In the genomic region with DNA sequence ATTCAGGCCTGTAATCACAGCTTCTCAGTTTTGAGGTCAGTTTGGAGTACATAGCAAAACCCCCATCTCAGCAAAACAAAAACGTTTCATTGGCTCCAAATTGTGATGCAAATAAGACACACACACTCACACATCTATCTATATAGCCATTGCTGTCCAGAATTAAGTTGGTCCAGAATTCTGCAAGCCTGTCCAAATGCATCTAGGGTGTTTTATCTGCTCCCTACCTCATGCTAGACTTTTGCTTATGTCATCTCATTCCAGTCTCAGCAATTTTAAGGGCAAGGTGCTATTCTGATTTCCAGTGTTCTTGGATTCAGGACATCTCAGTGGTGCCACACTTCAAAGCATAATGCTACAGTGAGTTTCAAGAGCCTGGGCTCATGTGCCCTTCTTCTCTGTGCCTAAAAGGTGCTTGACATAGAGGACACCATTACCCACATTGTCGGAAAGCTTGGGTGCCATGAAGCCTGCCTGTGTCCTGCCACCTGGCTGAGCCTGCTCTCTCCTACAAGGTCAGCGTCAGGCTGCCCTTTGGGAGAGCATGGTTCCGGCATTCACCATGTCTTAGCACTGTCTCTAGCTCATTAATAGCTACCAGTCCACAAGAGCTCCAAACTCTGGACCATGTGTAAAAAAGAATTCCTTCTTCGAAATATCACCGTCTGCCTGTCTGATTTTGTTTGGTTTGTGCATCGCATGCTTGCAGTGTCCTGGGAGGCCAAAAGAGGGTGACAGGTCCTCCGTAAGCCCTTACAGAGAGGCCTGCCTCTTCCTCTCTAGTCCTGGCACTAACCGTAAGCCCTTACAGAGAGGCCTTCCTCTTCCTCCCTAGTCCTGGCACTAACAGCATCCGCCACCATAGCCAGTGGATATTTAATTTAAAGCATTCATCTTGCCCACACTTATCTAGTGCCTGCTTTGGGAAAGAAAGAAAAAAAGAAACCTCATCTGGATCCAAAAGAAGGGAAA, we compare ENCODE assay signal across 8 mouse cellular contexts. TPM values are rescaled to one million over a fixed set of nuclear protein-coding genes. Genes with fewer than 3 reads are reported as not detected.
DNase-seq lines count a peak whose midpoint lies in the region; ATAC-seq and TF ChIP-seq lines count a peak whose summit lies in the region.

No protein-coding gene starts in this region.

- H3K27ac ChIP-seq in layer of hippocampus, adult 2 months = peak overlapping the region; percentile 99
- H3K27ac ChIP-seq in embryonic facial prominence, embryonic 15.5 days (replicated peaks) = peak overlapping the region; percentile 100
- H3K27ac ChIP-seq in intestine, embryonic 16.5 days (ENCODE audit: low read length) = peak overlapping the region; percentile 100
- peak overlapping the region; percentile 99 for H3K27ac ChIP-seq in neural tube, embryonic 11.5 days (ENCODE audit: low read depth, low read length)

- peak overlapping the region; percentile 58 for H3K4me2 ChIP-seq in embryonic facial prominence, embryonic 15.5 days (replicated peaks)
- H3K4me2 ChIP-seq in intestine, embryonic 16.5 days (ENCODE audit: low read depth, low read length) = peak overlapping the region; percentile 76; the same call in 1 of the 2 replicates
- H3K4me2 ChIP-seq in neural tube, embryonic 11.5 days (ENCODE audit: low read depth) = peak overlapping the region; percentile 88; the same call in 1 of the 2 replicates

- no peak for ATAC-seq in embryonic facial prominence, embryonic 15.5 days (ENCODE audit: insufficient number of reproducible peaks, low FRiP score, low TSS enrichment, low read depth)
- ATAC-seq in intestine, embryonic 16.5 days = no peak
- no peak for ATAC-seq in neural tube, embryonic 11.5 days (ENCODE audit: insufficient read depth, low FRiP score, low TSS enrichment)

- no peak overlapping the region; the same call in 1 of the 2 replicates for H3K4me3 ChIP-seq in layer of hippocampus, adult 2 months
- 0 out of 2 replicates have a peak overlapping the region, but pooled peaks have one; percentile 75 for H3K4me3 ChIP-seq in embryonic facial prominence, embryonic 15.5 days (replicated peaks)
- no peak overlapping the region; the same call in 1 of the 2 replicates for H3K4me3 ChIP-seq in intestine, embryonic 16.5 days (ENCODE audit: low read length)
- no peak overlapping the region for H3K4me3 ChIP-seq in neural tube, embryonic 11.5 days (ENCODE audit: low read depth, low read length)

- 75% methylated on average over 10 of the region's 10 CpGs for WGBS in embryonic facial prominence, embryonic 15.5 days
- WGBS in intestine, embryonic 16.5 days = 82% methylated on average over 10 of the region's 10 CpGs
- WGBS in neural tube, embryonic 11.5 days = 84% methylated on average over 10 of the region's 10 CpGs

- H3K4me1 ChIP-seq in embryonic facial prominence, embryonic 15.5 days = peaks cover 50% of the 10 kb centered on the region
- peaks cover 37% of the 10 kb centered on the region for H3K4me1 ChIP-seq in intestine, embryonic 16.5 days (ENCODE audit: control insufficient read depth, insufficient read depth, low read length)
- H3K4me1 ChIP-seq in neural tube, embryonic 11.5 days (ENCODE audit: control insufficient read depth, insufficient read depth, low read length) = peaks cover 41% of the 10 kb centered on the region

- H3K9ac ChIP-seq in embryonic facial prominence, embryonic 15.5 days = no peak overlapping the region
- peak overlapping the region; percentile 82; the same call in 1 of the 2 replicates for H3K9ac ChIP-seq in intestine, embryonic 16.5 days (ENCODE audit: low read depth, low read length)
- peak overlapping the region; percentile 69 for H3K9ac ChIP-seq in neural tube, embryonic 11.5 days (ENCODE audit: low read length)

- DNase-seq in layer of hippocampus, adult 2 months (ENCODE audit: low spot score in 2 of 2) = no peak
- DNase-seq in layer of hippocampus, postnatal 25 days (ENCODE audit: extremely low spot score in 1 of 2, low spot score in 1 of 2) = no peak
- DNase-seq in neural tube, embryonic 11.5 days (ENCODE audit: low spot score) = no peak
- no peak for DNase-seq in layer of hippocampus, postnatal 14 days (ENCODE audit: low spot score in 2 of 2)
- DNase-seq in adipocyte (ENCODE audit: low spot score) = no peak
- no peak for DNase-seq in kidney, postnatal 25 days

- no peaks in the 10 kb centered on the region for H3K9me3 ChIP-seq in embryonic facial prominence, embryonic 15.5 days (replicated peaks)
- H3K9me3 ChIP-seq in intestine, embryonic 16.5 days (ENCODE audit: control insufficient read depth, low read length) = no peaks in the 10 kb centered on the region
- no peaks in the 10 kb centered on the region for H3K9me3 ChIP-seq in neural tube, embryonic 11.5 days (ENCODE audit: control insufficient read depth, low read length)

- peaks cover 6% of the 10 kb centered on the region; the same call in 1 of the 2 replicates for H3K36me3 ChIP-seq in embryonic facial prominence, embryonic 15.5 days
- no peaks in the 10 kb centered on the region; the same call in 1 of the 2 replicates for H3K36me3 ChIP-seq in intestine, embryonic 16.5 days (ENCODE audit: control insufficient read depth, insufficient read depth, low read length)
- H3K36me3 ChIP-seq in neural tube, embryonic 11.5 days (ENCODE audit: control insufficient read depth, insufficient read depth, low read length) = peaks cover 2% of the 10 kb centered on the region; the same call in 1 of the 2 replicates

- no peaks in the 10 kb centered on the region for H3K27me3 ChIP-seq in embryonic facial prominence, embryonic 15.5 days
- H3K27me3 ChIP-seq in intestine, embryonic 16.5 days (replicated peaks; ENCODE audit: control insufficient read depth, insufficient read depth, low read length) = no peaks in the 10 kb centered on the region
- H3K27me3 ChIP-seq in neural tube, embryonic 11.5 days (ENCODE audit: control insufficient read depth, insufficient read depth, low read length) = no peaks in the 10 kb centered on the region

- TF ChIP-seq CTCF in layer of hippocampus, adult 2 months (conservative IDR thresholded peaks at IDR 0.05) = no peak

RNA-seq across cellular contexts. Expression of a gene that starts 1.2 kb away (rescaled TPM):
- total RNA-seq in layer of hippocampus, adult 2 months (2021) = 10 to 100 TPM; 52.7 to 54.8 TPM
- total RNA-seq in layer of hippocampus, postnatal 25 days (2021) = 10 to 100 TPM; 54.0 to 55.9 TPM
- 157 and 161 TPM in 2 replicates for polyA plus RNA-seq in embryonic facial prominence, embryonic 15.5 days (2015; fragmentation: Nextera tagmentation; extraction: Ambion mirVana)
- polyA plus RNA-seq in intestine, embryonic 16.5 days (2015; fragmentation: Nextera tagmentation; extraction: Ambion mirVana) = 165 and 171 TPM in 2 replicates
- polyA plus RNA-seq in neural tube, embryonic 11.5 days (2014; fragmentation: Nextera tagmentation; extraction: Ambion mirVana) = 196 and 201 TPM in 2 replicates
- total RNA-seq in layer of hippocampus, postnatal 14 days (2021) = 10 to 100 TPM; 59.5 to 67.2 TPM

RNA-seq across cellular contexts. Expression of a gene that starts 19.3 kb away (rescaled TPM):
- total RNA-seq in layer of hippocampus, adult 2 months (2021) = 10 to 100 TPM; 82.6 to 94.2 TPM
- total RNA-seq in layer of hippocampus, postnatal 25 days (2021) = 10 to 100 TPM; 78.4 to 78.6 TPM
- polyA plus RNA-seq in embryonic facial prominence, embryonic 15.5 days (2015; fragmentation: Nextera tagmentation; extraction: Ambion mirVana) = 198 and 214 TPM in 2 replicates
- polyA plus RNA-seq in intestine, embryonic 16.5 days (2015; fragmentation: Nextera tagmentation; extraction: Ambion mirVana) = 146 and 157 TPM in 2 replicates
- 349 and 359 TPM in 2 replicates for polyA plus RNA-seq in neural tube, embryonic 11.5 days (2014; fragmentation: Nextera tagmentation; extraction: Ambion mirVana)
- 10 to 100 TPM; 78.4 to 85.6 TPM for total RNA-seq in layer of hippocampus, postnatal 14 days (2021)

RNA-seq across cellular contexts. Expression of a gene that starts 20.3 kb away (rescaled TPM):
- under 1 TPM in 1 of 2 experiments, not detected in 1; 0.12 TPM for total RNA-seq in layer of hippocampus, adult 2 months (2021)
- under 1 TPM in 1 of 2 experiments, not detected in 1; 0.21 TPM for total RNA-seq in layer of hippocampus, postnatal 25 days (2021)
- 0.85 and 1.0 TPM in 2 replicates for polyA plus RNA-seq in embryonic facial prominence, embryonic 15.5 days (2015; fragmentation: Nextera tagmentation; extraction: Ambion mirVana)
- 0.43 and 0.66 TPM in 2 replicates for polyA plus RNA-seq in intestine, embryonic 16.5 days (2015; fragmentation: Nextera tagmentation; extraction: Ambion mirVana)
- polyA plus RNA-seq in neural tube, embryonic 11.5 days (2014; fragmentation: Nextera tagmentation; extraction: Ambion mirVana) = 0.38 and 1.0 TPM in 2 replicates
- total RNA-seq in layer of hippocampus, postnatal 14 days (2021) = under 1 TPM in 1 of 2 experiments, not detected in 1; 0.09 TPM

RNA-seq across cellular contexts. Expression of a gene that starts 45.7 kb away (rescaled TPM):
- 10 to 100 TPM; 39.4 to 39.7 TPM for total RNA-seq in layer of hippocampus, adult 2 months (2021)
- total RNA-seq in layer of hippocampus, postnatal 25 days (2021) = 10 to 100 TPM; 40.5 to 40.7 TPM
- polyA plus RNA-seq in embryonic facial prominence, embryonic 15.5 days (2015; fragmentation: Nextera tagmentation; extraction: Ambion mirVana) = 78.2 and 82.1 TPM in 2 replicates
- polyA plus RNA-seq in intestine, embryonic 16.5 days (2015; fragmentation: Nextera tagmentation; extraction: Ambion mirVana) = 214 and 254 TPM in 2 replicates
- 47.2 and 60.6 TPM in 2 replicates for polyA plus RNA-seq in neural tube, embryonic 11.5 days (2014; fragmentation: Nextera tagmentation; extraction: Ambion mirVana)
- 10 to 100 TPM; 48.9 to 52.6 TPM for total RNA-seq in layer of hippocampus, postnatal 14 days (2021)
